Mouse (Mus musculus) layer of hippocampus, adult 8-10 months (tissue): ENCODE measurements around the gene 4930455H04Rik. TPM values are rescaled to one million over a fixed set of nuclear protein-coding genes. Genes with fewer than 3 reads are reported as not detected.

Source experiments
- total RNA-seq, 4 experiments: library from RNA; stranded (reverse); gene quantifications; 2 replicates each; pipeline ENCODE4 v1.2.4; 2022

4930455H04Rik gene
- total RNA-seq, 4 experiments from 2014 or later = not detected

Other genes with a start within 250 kb of the 4930455H04Rik start
- gene Agl, start 160.1 kb upstream of the 4930455H04Rik start, total RNA-seq = 10 to 100 TPM; 26.4 to 27.8 (median 27.1) TPM
- gene Frrs1, start 108.8 kb upstream of the 4930455H04Rik start, total RNA-seq = 1 to 10 TPM in 2 of 4 experiments, under 1 TPM in 2; 0.47 to 3.0 (median 1.5) TPM
- gene Palmd, start 720 bp downstream of the 4930455H04Rik start, total RNA-seq = 10 to 100 TPM; 23.0 to 27.6 (median 26.1) TPM